Mouse (Mus musculus) thymus, adult 2 months (tissue): ENCODE data around the gene Wdfy3.

ENCODE experiments used
- CTCF ChIP-seq: fragments of 200-500 bp; IDR thresholded peaks from 2 replicates; pipeline ENCODE4 v1.5.1; 2012; ENCODE audit warnings: mild to moderate bottlenecking, control low read depth, low read length, moderate library complexity, borderline replicate concordance; ENCODE audit not compliant: control insufficient read depth, poor library complexity, insufficient read depth; ENCODE audit errors: extremely low read depth
- POLR2A ChIP-seq: fragments of 200-500 bp; IDR thresholded peaks from 2 replicates; pipeline ENCODE4 v1.6.1; 2012; ENCODE audit warnings: mild to moderate bottlenecking, low read length, control low read depth, moderate library complexity; ENCODE audit not compliant: control insufficient read depth, poor library complexity, insufficient read depth; ENCODE audit errors: extremely low read depth

DNA sequence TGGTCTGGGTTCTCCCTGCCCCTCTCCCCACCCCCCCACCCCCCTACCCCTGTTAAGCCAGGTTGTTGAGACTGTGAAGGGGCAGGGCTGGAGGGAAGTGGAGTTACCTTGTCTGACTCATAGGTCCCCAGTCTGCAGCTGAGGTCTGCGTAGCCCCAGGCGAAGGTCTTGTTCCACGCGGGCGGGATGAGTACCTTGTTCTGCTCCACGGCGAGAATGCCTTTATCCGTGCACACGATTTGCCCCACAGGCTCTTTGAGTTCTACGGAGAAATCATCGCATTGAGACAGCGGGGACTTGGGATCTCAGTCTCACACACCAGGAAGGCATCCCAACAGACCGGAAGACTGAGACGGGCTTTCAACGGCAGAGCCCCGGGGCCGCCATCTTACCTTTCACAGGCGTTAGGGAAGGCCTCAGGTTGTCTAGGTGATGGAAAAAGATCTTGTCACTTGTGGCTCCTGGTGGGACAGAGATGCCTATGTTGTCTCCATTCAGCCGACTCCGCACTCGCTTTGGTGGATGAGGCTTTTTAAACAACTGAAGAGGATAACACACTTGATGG, 217.5 kb downstream of the Wdfy3 start:
- no peak for TF ChIP-seq CTCF
- TF ChIP-seq POLR2A: no peak
